Mouse (Mus musculus) embryonic facial prominence, embryonic 12.5 days (tissue): ENCODE results near the gene Foxp4. TPM values are rescaled to one million over a fixed set of nuclear protein-coding genes. Genes with fewer than 3 reads are reported as not detected.

Experiments used
- ATAC-seq: fragments of 200-750 bp; cut with Nextera tagmentation; 2 replicates; pipeline ENCODE4 v1.8.0; 2017; ENCODE audit not compliant: insufficient number of reproducible peaks, insufficient read depth, low FRiP score, low TSS enrichment
- H3K27ac ChIP-seq: fragments of 300-500 bp; sonication (generic); 2 replicates; pipeline ENCODE4 v1.5.1; 2016; ENCODE audit warnings: mild to moderate bottlenecking
- H3K27me3 ChIP-seq: fragments of 300-500 bp; sonication (generic); 2 replicates; pipeline ENCODE4 v1.6.1; 2016; ENCODE audit warnings: mild to moderate bottlenecking, moderate library complexity
- H3K36me3 ChIP-seq: fragments of 300-500 bp; sonication (generic); 2 replicates; pipeline ENCODE4 v1.6.1; 2016; ENCODE audit warnings: mild to moderate bottlenecking
- H3K4me1 ChIP-seq: fragments of 300-500 bp; sonication (generic); 2 replicates; pipeline ENCODE4 v1.6.1; 2016
- H3K4me2 ChIP-seq: fragments of 300-500 bp; sonication (generic); replicated peaks from 2 replicates; pipeline ENCODE4 v1.6.1; 2016; ENCODE audit warnings: mild to moderate bottlenecking, moderate library complexity
- H3K4me3 ChIP-seq: fragments of 300-500 bp; sonication (generic); 2 replicates; pipeline ENCODE4 v1.5.1; 2016; ENCODE audit warnings: mild to moderate bottlenecking
- H3K9ac ChIP-seq: fragments of 300-500 bp; sonication (generic); 2 replicates; pipeline ENCODE4 v1.6.1; 2016; ENCODE audit warnings: mild to moderate bottlenecking, moderate library complexity
- H3K9me3 ChIP-seq: fragments of 300-500 bp; sonication (generic); 2 replicates; pipeline ENCODE4 v1.6.1; 2016; ENCODE audit warnings: mild to moderate bottlenecking, moderate library complexity
- whole genome bisulfite sequencing: fragments of 180-500 bp; shearing (Covaris S2); methylation state at CpG from one replicate; pipeline ENCODE4 v1.1.7; 2016; 5-methylcytosine and 5-hydroxymethylcytosine counted together
- polyA plus RNA-seq: library from polyadenylated mRNA; unstranded; fragments of >200 nt; fragmentation: Nextera tagmentation; extraction: Ambion mirVana; gene quantifications from 2 replicates; pipeline ENCODE4 v1.2.1, GENCODE M21; 2016

The Foxp4 gene
- polyA plus RNA-seq, 1 experiment from 2014 or later: 51.0 TPM

- no peaks in the 10 kb centered on the region for H3K27me3 ChIP-seq
- no peaks in the 10 kb centered on the region for H3K36me3 ChIP-seq
- H3K4me1 ChIP-seq: peaks cover 12% of the 10 kb centered on the region; the same call in 1 of the 2 replicates
- WGBS: 75% methylated on average over 7 of the region's 7 CpGs
- 0 out of 2 replicates have a peak, but pooled peaks cover 3% of the 10 kb centered on the region for H3K9me3 ChIP-seq
- no peak overlapping the region for H3K4me2 ChIP-seq
- no peak for ATAC-seq
- H3K4me3 ChIP-seq: no peak overlapping the region
- no peak overlapping the region for H3K9ac ChIP-seq
- H3K27ac ChIP-seq: no peak overlapping the region
Observed at GRCm38 (mm10) chr17:47850639-47851314, 73.7 kb downstream of the Foxp4 start.

- ATAC-seq: no peak
- no peaks in the 10 kb centered on the region for H3K27me3 ChIP-seq
- no peaks in the 10 kb centered on the region for H3K36me3 ChIP-seq
- WGBS: 81% methylated on average over 3 of the region's 3 CpGs
- H3K27ac ChIP-seq: no peak overlapping the region
- peaks cover 12% of the 10 kb centered on the region; the same call in 1 of the 2 replicates for H3K4me1 ChIP-seq
- no peaks in the 10 kb centered on the region for H3K9me3 ChIP-seq
- H3K9ac ChIP-seq: no peak overlapping the region
- no peak overlapping the region for H3K4me3 ChIP-seq
- H3K4me2 ChIP-seq: no peak overlapping the region
Observed at GRCm38 (mm10) chr17:47850035-47850434, 74.4 kb downstream of the Foxp4 start.

- WGBS: 83% methylated on average over 6 of the region's 6 CpGs
- H3K27me3 ChIP-seq: no peaks in the 10 kb centered on the region
- no peak overlapping the region for H3K4me2 ChIP-seq
- H3K27ac ChIP-seq: no peak overlapping the region
- no peak overlapping the region for H3K9ac ChIP-seq
- H3K4me3 ChIP-seq: no peak overlapping the region
- peaks cover 12% of the 10 kb centered on the region; the same call in 1 of the 2 replicates for H3K4me1 ChIP-seq
- no peaks in the 10 kb centered on the region for H3K9me3 ChIP-seq
- ATAC-seq: no peak; the same call in 1 of the 2 replicates
- H3K36me3 ChIP-seq: no peaks in the 10 kb centered on the region
Observed at GRCm38 (mm10) chr17:47847985-47848384, 76.5 kb downstream of the Foxp4 start.

GRCm38 (mm10) chr17:47845609-47846008 lies 78.8 kb downstream of the Foxp4 start:
- no peaks in the 10 kb centered on the region for H3K36me3 ChIP-seq
- H3K9ac ChIP-seq: no peak overlapping the region
- no peak for ATAC-seq
- no peak overlapping the region for H3K27ac ChIP-seq
- no peaks in the 10 kb centered on the region for H3K27me3 ChIP-seq
- no peak overlapping the region for H3K4me2 ChIP-seq
- H3K4me1 ChIP-seq: 0 out of 2 replicates have a peak, but pooled peaks cover 3% of the 10 kb centered on the region
- no peak overlapping the region for H3K4me3 ChIP-seq
- no peaks in the 10 kb centered on the region for H3K9me3 ChIP-seq
- 81% methylated on average over 11 of the region's 11 CpGs for WGBS

- H3K27ac ChIP-seq: no peak overlapping the region
- H3K27me3 ChIP-seq: no peaks in the 10 kb centered on the region
- no peaks in the 10 kb centered on the region for H3K4me1 ChIP-seq
- no peaks in the 10 kb centered on the region for H3K9me3 ChIP-seq
- H3K36me3 ChIP-seq: no peaks in the 10 kb centered on the region
- H3K9ac ChIP-seq: no peak overlapping the region
- no peak for ATAC-seq
- 96% methylated on average over 3 of the region's 3 CpGs for WGBS
- no peak overlapping the region for H3K4me2 ChIP-seq
- H3K4me3 ChIP-seq: no peak overlapping the region
Observed at GRCm38 (mm10) chr17:47843465-47843864, 81.0 kb downstream of the Foxp4 start.

- Histone ChIP-seq H3K9me3 (no peaks in the 10 kb centered on the region), H3K4me2 (no peak overlapping the region), H3K36me3 (no peaks in the 10 kb centered on the region), H3K9ac (no peak overlapping the region), H3K27ac (no peak overlapping the region), H3K4me3 (no peak overlapping the region), H3K4me1 (no peaks in the 10 kb centered on the region), H3K27me3 (no peaks in the 10 kb centered on the region)
- ATAC-seq: no peak
- whole genome bisulfite sequencing: 73% methylated on average over 19 of the region's 19 CpGs
Observed at GRCm38 (mm10) chr17:47841931-47842623, 82.4 kb downstream of the Foxp4 start.

- no peak overlapping the region for H3K27ac ChIP-seq
- no peaks in the 10 kb centered on the region for H3K27me3 ChIP-seq
- no peak for ATAC-seq
- 86% methylated on average over 8 of the region's 8 CpGs for WGBS
- H3K4me3 ChIP-seq: no peak overlapping the region
- no peaks in the 10 kb centered on the region for H3K36me3 ChIP-seq
- no peaks in the 10 kb centered on the region for H3K9me3 ChIP-seq
- H3K4me2 ChIP-seq: no peak overlapping the region
- H3K4me1 ChIP-seq: no peaks in the 10 kb centered on the region
- H3K9ac ChIP-seq: no peak overlapping the region
Observed at GRCm38 (mm10) chr17:47841521-47841920, 82.9 kb downstream of the Foxp4 start.

DNA sequence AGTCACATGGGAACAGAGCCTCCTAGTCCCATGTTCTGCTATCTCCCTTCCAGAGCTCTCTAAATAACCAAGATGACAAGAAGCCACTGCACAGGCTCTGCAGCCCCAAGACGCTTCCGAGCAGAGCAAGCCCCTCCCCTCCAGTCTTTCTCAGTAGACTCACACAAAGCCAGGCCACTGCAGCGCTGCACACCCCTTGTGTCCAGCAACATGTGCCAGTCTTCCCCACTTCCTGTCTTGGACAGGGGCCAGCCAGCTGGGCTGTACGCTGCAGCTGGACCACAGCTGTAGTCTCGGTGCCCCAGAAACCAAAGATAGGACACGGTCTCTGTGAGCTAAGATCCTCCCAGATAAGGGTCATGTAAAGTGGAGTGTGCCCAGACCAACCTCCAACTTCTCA lies 86.6 kb downstream of the Foxp4 start:
- no peaks in the 10 kb centered on the region for H3K9me3 ChIP-seq
- no peak overlapping the region for H3K9ac ChIP-seq
- peaks cover 12% of the 10 kb centered on the region; the same call in 1 of the 2 replicates for H3K4me1 ChIP-seq
- no peak for ATAC-seq
- H3K27ac ChIP-seq: 0 out of 2 replicates have a peak overlapping the region, but pooled peaks have one; percentile 6
- peaks cover 6% of the 10 kb centered on the region for H3K27me3 ChIP-seq
- H3K4me3 ChIP-seq: no peak overlapping the region
- no peak overlapping the region for H3K4me2 ChIP-seq
- no peaks in the 10 kb centered on the region for H3K36me3 ChIP-seq
- WGBS: 35% methylated on average over 6 of the region's 6 CpGs

DNA sequence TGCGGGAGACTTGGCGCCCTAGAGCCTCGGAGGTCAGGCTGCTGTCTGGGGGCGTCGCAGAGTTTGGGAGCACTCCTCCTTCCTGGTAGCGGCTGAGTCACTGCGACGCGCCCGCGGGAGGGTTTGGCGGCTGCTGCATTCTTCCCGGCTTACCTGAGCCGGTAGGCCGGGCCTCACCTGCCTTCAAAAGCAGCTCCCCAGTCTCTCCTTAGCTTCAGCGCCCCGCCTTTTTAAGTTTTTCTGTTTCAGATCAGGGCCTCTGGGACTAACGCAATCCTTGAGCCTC lies 90.0 kb downstream of the Foxp4 start, which contains the start of gene Mdfi:
Mdfi (minus strand) TSS at position 210 of the 286 bp plus-strand sequence.
- Histone ChIP-seq H3K36me3 (peaks cover 8% of the 10 kb centered on the region; the same call in 1 of the 2 replicates), H3K27ac (peak within 1 kb of the TSS; percentile 94), H3K4me2 (peak within 1 kb of the TSS; percentile 82), H3K9ac (peak within 1 kb of the TSS; percentile 89), H3K4me3 (peak within 1 kb of the TSS; percentile 80), H3K9me3 (no peaks in the 10 kb centered on the region), H3K27me3 (peaks cover 6% of the 10 kb centered on the region), H3K4me1 (peaks cover 39% of the 10 kb centered on the region)
- no peak for ATAC-seq
- 3% methylated on average over 18 of the region's 18 CpGs for WGBS

DNA sequence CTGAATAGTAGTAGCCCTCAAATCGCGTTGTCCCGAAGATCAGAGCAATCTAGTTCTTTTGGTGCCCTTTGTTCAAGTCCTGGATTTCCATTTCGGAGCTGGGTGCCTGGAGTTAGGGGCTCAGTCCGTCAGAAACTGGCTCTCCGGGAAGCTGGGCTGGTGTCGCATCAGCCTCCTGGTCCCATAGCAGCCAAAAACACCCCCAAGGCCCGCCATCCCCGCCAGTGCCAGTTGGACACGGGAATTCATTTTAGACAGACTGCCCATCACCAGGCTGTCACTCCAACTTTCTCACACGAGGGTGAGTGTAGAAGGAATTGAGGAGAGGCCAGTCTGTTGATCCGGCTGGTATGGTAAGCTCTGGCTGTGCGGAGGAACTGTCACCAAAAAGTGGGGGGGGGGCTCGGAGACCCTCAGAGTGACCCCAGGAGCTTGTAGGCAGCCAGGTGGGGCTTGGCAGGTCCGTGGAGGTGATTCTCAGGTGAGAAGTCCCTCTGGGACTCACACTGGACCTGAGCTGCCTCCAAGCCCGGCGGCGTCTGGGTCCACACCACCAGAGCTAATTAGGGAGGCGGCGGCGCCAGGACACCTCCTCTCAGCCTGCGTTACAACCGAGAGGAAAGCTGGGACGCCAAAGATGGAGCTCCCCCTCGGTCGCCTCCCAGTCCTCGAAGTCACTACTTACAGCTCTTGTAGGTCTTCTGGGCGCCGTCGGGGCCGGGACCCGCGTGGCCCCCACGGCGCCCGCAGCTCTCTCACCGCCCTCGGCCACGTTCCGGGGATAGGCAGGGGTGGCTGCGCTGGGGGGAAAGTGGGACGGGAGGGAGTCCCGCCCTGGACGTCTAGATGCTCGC lies 90.6 kb downstream of the Foxp4 start:
- H3K4me3 ChIP-seq: peak overlapping the region; percentile 80
- no peaks in the 10 kb centered on the region for H3K9me3 ChIP-seq
- peak overlapping the region; percentile 82 for H3K4me2 ChIP-seq
- WGBS: 1% methylated on average over 45 of the region's 45 CpGs
- peaks cover 45% of the 10 kb centered on the region for H3K4me1 ChIP-seq
- no peak for ATAC-seq
- H3K27ac ChIP-seq: peak overlapping the region; percentile 94
- peaks cover 8% of the 10 kb centered on the region for H3K36me3 ChIP-seq
- H3K9ac ChIP-seq: peak overlapping the region; percentile 89
- peaks cover 6% of the 10 kb centered on the region for H3K27me3 ChIP-seq

DNA sequence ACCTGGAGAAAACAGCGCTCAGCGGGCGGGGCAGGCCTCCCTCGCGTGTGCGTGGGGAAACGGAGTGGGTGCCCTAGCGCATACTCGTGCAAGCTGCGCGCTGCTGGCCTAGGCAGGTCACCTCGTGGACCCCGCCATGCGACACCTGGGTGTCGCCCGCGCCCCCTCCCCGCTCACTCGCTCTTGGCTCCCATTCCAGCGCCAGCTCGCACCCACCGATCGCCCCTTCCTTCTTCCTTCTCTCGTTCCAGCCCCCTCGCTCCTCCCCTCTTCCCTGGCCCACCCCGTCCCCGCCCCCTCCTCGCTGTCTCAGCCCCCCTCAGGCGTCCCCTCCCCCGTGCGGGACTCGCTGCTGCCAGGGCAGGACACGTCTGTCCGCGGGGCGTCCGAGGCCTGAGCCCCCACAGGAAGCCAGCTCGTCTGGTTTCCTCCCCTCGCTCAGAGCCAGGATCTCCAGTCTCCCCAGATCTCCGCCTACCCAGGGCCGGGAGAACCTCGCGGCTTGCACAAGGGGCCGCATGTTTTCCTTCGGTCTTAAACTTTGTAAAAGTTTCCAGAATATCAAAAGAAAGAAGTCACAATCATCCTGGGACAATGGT lies 91.3 kb downstream of the Foxp4 start:
- Histone ChIP-seq H3K4me2 (peak overlapping the region; percentile 82), H3K27ac (peak overlapping the region; percentile 94), H3K9me3 (no peaks in the 10 kb centered on the region), H3K9ac (peak overlapping the region; percentile 89), H3K36me3 (peaks cover 9% of the 10 kb centered on the region), H3K27me3 (peaks cover 6% of the 10 kb centered on the region), H3K4me1 (peaks cover 49% of the 10 kb centered on the region), H3K4me3 (peak overlapping the region; percentile 80)
- 1% methylated on average over 40 of the region's 45 CpGs for WGBS
- peak; percentile 65 for ATAC-seq
